8 mouse cellular contexts compared by ENCODE assay signal in the genomic region with DNA sequence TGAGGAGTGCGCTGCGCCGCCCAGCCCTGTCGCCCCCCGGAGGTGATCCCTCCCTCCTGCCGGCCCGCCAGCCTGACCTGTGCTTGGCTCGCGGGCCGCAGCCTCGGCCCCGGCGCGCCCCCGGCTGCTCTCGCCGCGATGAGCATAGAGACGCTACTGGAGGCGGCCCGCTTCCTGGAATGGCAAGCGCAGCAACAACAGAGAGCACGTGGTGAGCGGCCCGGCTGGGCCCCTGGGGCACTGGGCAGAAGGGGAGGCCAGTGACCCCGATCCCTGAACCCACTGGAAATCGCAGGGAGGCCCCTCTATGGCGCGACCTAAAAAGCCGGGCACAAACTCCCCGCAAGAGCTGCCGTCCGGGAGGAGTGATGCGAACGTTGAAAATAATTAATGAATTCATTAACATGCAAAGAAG. TPM values are rescaled to one million over a fixed set of nuclear protein-coding genes. Genes with fewer than 3 reads are reported as not detected.
DNase-seq lines count a peak whose midpoint lies in the region; ATAC-seq lines count a peak whose summit lies in the region.

No protein-coding gene starts in this region.

- peak overlapping the region; percentile 94 for H3K4me3 ChIP-seq in lung, embryonic 16.5 days (ENCODE audit: low read length)

- no peaks in the 10 kb centered on the region for H3K36me3 ChIP-seq in lung, embryonic 16.5 days (ENCODE audit: control insufficient read depth, insufficient read depth, low read length)

- H3K27ac ChIP-seq in lung, embryonic 16.5 days (ENCODE audit: low read length), result peak overlapping the region; percentile 96

- peak overlapping the region; percentile 97 for H3K4me2 ChIP-seq in lung, embryonic 16.5 days (ENCODE audit: low read depth, low read length)

- H3K4me1 ChIP-seq in lung, embryonic 16.5 days (replicated peaks; ENCODE audit: control insufficient read depth, insufficient read depth, low read length), result peaks cover 31% of the 10 kb centered on the region

- no peak for ATAC-seq in lung, embryonic 16.5 days (ENCODE audit: low read depth)
- ATAC-seq in megakaryocyte-erythroid progenitor cell, adult 5-6 weeks (replicated peaks; ENCODE audit: low FRiP score, low TSS enrichment, poor library complexity, severe bottlenecking), result no peak

- DNase-seq in urinary bladder, postnatal 14 days (ENCODE audit: low spot score), result peak; percentile 48
- DNase-seq in urinary bladder, postnatal 10 days (ENCODE audit: low spot score), result no peak
- DNase-seq in cerebellum, adult 9-11 months, result peak; percentile 82
- peak; percentile 63 for DNase-seq in gastrocnemius, postnatal 25 days
- peak; percentile 69 for DNase-seq in kidney, adult 9 months
- DNase-seq in spleen, adult 12 weeks (ENCODE audit: low spot score), result peak; percentile 46

- H3K9ac ChIP-seq in lung, embryonic 16.5 days (ENCODE audit: low read length), result peak overlapping the region; percentile 90

- no peaks in the 10 kb centered on the region for H3K9me3 ChIP-seq in lung, embryonic 16.5 days (ENCODE audit: control insufficient read depth, low read length)

- H3K27me3 ChIP-seq in lung, embryonic 16.5 days (ENCODE audit: control insufficient read depth, insufficient read depth, low read depth, low read length), result no peaks in the 10 kb centered on the region

- under 1% methylated on average over 35 of the region's 35 CpGs for WGBS in lung, embryonic 16.5 days

RNA-seq across cellular contexts. Expression of gene Mnt, which starts 0.5 kb away (rescaled TPM):
- 1 to 10 TPM; 5.3 to 5.6 TPM for total RNA-seq in gastrocnemius, postnatal 25 days (2021)
- polyA plus RNA-seq in lung, embryonic 16.5 days (2015; fragmentation: Nextera tagmentation; extraction: Ambion mirVana), result 3.0 and 3.1 TPM in 2 replicates
- total RNA-seq in megakaryocyte-erythroid progenitor cell, adult 5-6 weeks (2014; fragmentation: Nextera tagmentation), result 9.1 and 17.1 TPM in 2 replicates
- total RNA-seq in megakaryocyte-erythroid progenitor cell, adult 5-6 weeks (2017), result 2.6 and 3.6 TPM in 2 replicates
